Mouse (Mus musculus) embryonic stem cell, embryonic (primary cell): ENCODE results near the gene Lurap1l.

ENCODE experiments used
- CTCF ChIA-PET, 4 experiments: fragments of 300-600 bp in 2 of 4; fragments of 350-600 bp in 2 of 4; sonication (Branson Sonifier 250); formaldehyde crosslinking; loops; one replicate each; lab custom pipeline; 2022; ENCODE audit warnings: inconsistent platforms in 2 of 4; lab: Charles Lee
- POLR2A ChIA-PET, 4 experiments: fragments of 300-600 bp in 2 of 4; fragments of 350-600 bp in 2 of 4; sonication (Branson Sonifier 250); formaldehyde crosslinking; loops; one replicate each; lab custom pipeline; 2022; ENCODE audit warnings: antibody characterized with exemption in 4 of 4, inconsistent platforms in 1 of 4; lab: Charles Lee

The Lurap1l gene

GRCm38 (mm10) chr4:80949110-80949509 is 38.7 kb downstream of the Lurap1l start:
- ChIA-PET POLR2A (no interaction called here), CTCF (no interaction called here)

GRCm38 (mm10) chr4:80949720-80950119 is 39.3 kb downstream of the Lurap1l start:
- CTCF ChIA-PET = interaction anchor here in 1 of 4 experiments (0.7 kb wide), 1 partner anchor 77 kb away, joined by 3 read pairs; no protein-coding TSS in a partner anchor
- POLR2A ChIA-PET = no interaction called here

- POLR2A ChIA-PET = no interaction called here
- CTCF ChIA-PET = interaction anchor here in 1 of 4 experiments (0.7 kb wide), 1 partner anchor 78 kb away, joined by 3 read pairs; no protein-coding TSS in a partner anchor
These were observed 39.9 kb downstream of the Lurap1l start for GRCm38 (mm10) chr4:80950280-80950781.

DNA sequence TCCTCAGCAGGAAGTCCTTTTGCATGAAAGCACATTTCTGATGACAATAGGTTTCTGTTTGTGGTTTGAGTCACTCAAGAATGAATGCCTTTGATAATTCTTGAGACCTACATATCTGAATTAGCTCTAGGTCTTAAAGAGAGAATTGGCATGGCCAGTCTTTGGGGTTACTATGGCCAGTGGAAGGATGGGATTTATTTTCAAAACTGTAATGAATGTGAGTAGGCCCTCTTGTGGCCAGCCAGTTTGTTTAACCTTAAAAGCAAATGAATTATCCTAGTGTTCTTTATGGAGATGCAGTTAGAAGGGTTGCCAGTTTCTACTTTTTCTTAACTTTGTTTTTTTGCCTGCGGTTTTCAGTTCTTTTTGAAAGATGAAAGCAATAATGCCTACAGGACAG is 42.2 kb downstream of the Lurap1l start:
- ChIA-PET POLR2A (no interaction called here), CTCF (interaction anchor here in 1 of 4 experiments (0.5 kb wide), 1 partner anchor 37 kb away, joined by 3 read pairs; no protein-coding TSS in a partner anchor)

- POLR2A ChIA-PET = interaction anchor here in 1 of 4 experiments (0.7 kb wide), 1 partner anchor 17 kb away, joined by 3 read pairs; no protein-coding TSS in a partner anchor
- CTCF ChIA-PET = interaction anchor here in 1 of 4 experiments (0.7 kb wide), 1 partner anchor 310 kb away, joined by 3 read pairs; no protein-coding TSS in a partner anchor
These were observed 45.5 kb downstream of the Lurap1l start for GRCm38 (mm10) chr4:80955942-80956341.

- ChIA-PET CTCF (interaction anchor here in 1 of 4 experiments (0.6 kb wide), 1 partner anchor 95 kb away, joined by 3 read pairs; no protein-coding TSS in a partner anchor), POLR2A (interaction anchor here in 1 of 4 experiments (0.9 kb wide), 1 partner anchor 40 kb away, joined by 3 read pairs; no protein-coding TSS in a partner anchor)
These were observed 57.1 kb downstream of the Lurap1l start for GRCm38 (mm10) chr4:80967526-80967925.

GRCm38 (mm10) chr4:80971846-80972245 is 61.4 kb downstream of the Lurap1l start:
- CTCF ChIA-PET = interaction anchor here in 1 of 4 experiments (0.6 kb wide), 1 partner anchor 98 kb away, joined by 3 read pairs; no protein-coding TSS in a partner anchor
- POLR2A ChIA-PET = no interaction called here

DNA sequence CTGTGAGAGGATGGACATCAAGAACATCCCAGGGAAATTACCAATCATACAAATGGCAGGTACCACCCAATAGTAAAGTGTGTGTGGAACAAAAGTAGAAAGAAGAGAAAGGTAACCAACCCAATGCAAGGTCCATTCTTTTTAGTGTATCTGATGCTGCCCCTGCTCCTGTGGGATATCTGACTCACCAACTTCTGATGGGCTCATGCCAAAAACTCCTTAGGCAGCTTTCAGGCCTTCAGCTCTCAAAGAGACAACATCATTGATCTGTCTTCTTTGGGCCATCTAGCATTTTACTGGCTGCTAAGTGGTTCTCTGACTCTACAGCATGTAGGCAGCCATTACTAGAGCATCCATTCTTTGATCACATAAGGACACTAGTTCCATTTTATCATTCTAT is 63.5 kb downstream of the Lurap1l start:
- POLR2A ChIA-PET = no interaction called here
- CTCF ChIA-PET = interaction anchor here in 1 of 4 experiments (0.6 kb wide), 1 partner anchor 100 kb away, joined by 3 read pairs; no protein-coding TSS in a partner anchor

GRCm38 (mm10) chr4:80990819-80991218 is 80.4 kb downstream of the Lurap1l start:
- ChIA-PET CTCF (no interaction called here), POLR2A (no interaction called here)

DNA sequence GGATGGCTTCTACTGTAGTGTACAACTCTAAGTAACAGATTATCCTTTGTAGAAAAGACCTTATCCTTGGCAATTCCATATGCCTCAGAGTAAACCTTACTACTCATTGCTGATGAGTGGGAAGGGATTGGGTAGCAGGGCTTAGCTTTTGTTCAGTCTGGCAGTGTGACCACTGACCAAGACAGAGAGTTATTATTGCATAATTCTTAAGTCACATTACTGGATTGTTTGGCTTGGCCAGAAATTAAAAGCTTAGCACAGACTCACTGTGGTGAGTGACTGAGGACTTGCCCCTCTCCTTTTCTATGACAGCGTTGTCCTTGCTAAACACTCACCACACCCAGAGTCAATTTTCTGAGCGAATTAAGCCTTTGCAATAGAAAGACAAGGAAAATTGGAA is 93.1 kb downstream of the Lurap1l start:
- ChIA-PET CTCF (no interaction called here), POLR2A (no interaction called here)
